Mouse (Mus musculus): ENCODE results near the gene Mnt. TPM values are rescaled to one million over a fixed set of nuclear protein-coding genes. Genes with fewer than 3 reads are reported as not detected.

Mnt gene
- polyA plus RNA-seq, 1 experiment, result 39.9 TPM

- 92% methylated on average over 6 of the region's 6 CpGs for WGBS
These were observed 5.0 kb downstream of the Mnt start for GRCm38 (mm10) chr11:74835593-74836224.

GRCm38 (mm10) chr11:74836225-74837055, 5.7 kb downstream of the Mnt start:
- H3K4me3 ChIP-seq (ENCODE audit: control insufficient read depth, insufficient read depth, low read length), result no peak overlapping the region
- TF ChIP-seq POLR2A (IDR thresholded peaks at IDR 0.05; ENCODE audit: control insufficient read depth, extremely low read depth, insufficient read depth, low read length, poor library complexity) (no peak), CTCF (IDR thresholded peaks at IDR 0.05; ENCODE audit: borderline replicate concordance, control insufficient read depth, extremely low read depth, insufficient read depth, low read length, poor library complexity) (no peak)
- H3K27ac ChIP-seq (ENCODE audit: control insufficient read depth, insufficient read depth, low read length), result no peak overlapping the region
- no peaks in the 10 kb centered on the region for H3K36me3 ChIP-seq (ENCODE audit: control insufficient read depth, insufficient read depth, low read length)
- H3K4me1 ChIP-seq (replicated peaks; ENCODE audit: control insufficient read depth, insufficient read depth, low read length), result peaks cover 43% of the 10 kb centered on the region
- WGBS, result 96% methylated on average over 22 of the region's 22 CpGs
- H3K27me3 ChIP-seq (ENCODE audit: control insufficient read depth, insufficient read depth, low read length), result no peaks in the 10 kb centered on the region
- no peak for DNase-seq

More at GRCm38 (mm10) chr11:74835593-74836224, 5.0 kb downstream of the Mnt start:
- Histone ChIP-seq H3K4me3 (ENCODE audit: control insufficient read depth, insufficient read depth, low read length) (no peak overlapping the region), H3K4me1 (replicated peaks; ENCODE audit: control insufficient read depth, insufficient read depth, low read length) (peaks cover 42% of the 10 kb centered on the region), H3K27ac (ENCODE audit: control insufficient read depth, insufficient read depth, low read length) (no peak overlapping the region), H3K27me3 (ENCODE audit: control insufficient read depth, insufficient read depth, low read length) (no peaks in the 10 kb centered on the region), H3K36me3 (ENCODE audit: control insufficient read depth, insufficient read depth, low read length) (no peaks in the 10 kb centered on the region)
- no peak for DNase-seq
- no peak for TF ChIP-seq CTCF (IDR thresholded peaks at IDR 0.05; ENCODE audit: borderline replicate concordance, control insufficient read depth, extremely low read depth, insufficient read depth, low read length, poor library complexity)
- no peak for TF ChIP-seq POLR2A (IDR thresholded peaks at IDR 0.05; ENCODE audit: control insufficient read depth, extremely low read depth, insufficient read depth, low read length, poor library complexity)

GRCm38 (mm10) chr11:74837056-74837693, 6.5 kb downstream of the Mnt start:
- no peak; the same call in 1 of the 2 replicates for TF ChIP-seq POLR2A (IDR thresholded peaks at IDR 0.05; ENCODE audit: control insufficient read depth, extremely low read depth, insufficient read depth, low read length, poor library complexity)
- no peak for TF ChIP-seq CTCF (IDR thresholded peaks at IDR 0.05; ENCODE audit: borderline replicate concordance, control insufficient read depth, extremely low read depth, insufficient read depth, low read length, poor library complexity)
- DNase-seq, result no peak
- 39% methylated on average over 16 of the region's 16 CpGs for WGBS
- peak overlapping the region; percentile 21 for H3K4me3 ChIP-seq (ENCODE audit: control insufficient read depth, insufficient read depth, low read length)
- no peaks in the 10 kb centered on the region for H3K36me3 ChIP-seq (ENCODE audit: control insufficient read depth, insufficient read depth, low read length)
- peaks cover 46% of the 10 kb centered on the region for H3K4me1 ChIP-seq (replicated peaks; ENCODE audit: control insufficient read depth, insufficient read depth, low read length)
- peak overlapping the region; percentile 26; the same call in 1 of the 2 replicates for H3K27ac ChIP-seq (ENCODE audit: control insufficient read depth, insufficient read depth, low read length)
- no peaks in the 10 kb centered on the region for H3K27me3 ChIP-seq (ENCODE audit: control insufficient read depth, insufficient read depth, low read length)

- WGBS, result 1% methylated on average over 53 of the region's 54 CpGs
- TF ChIP-seq POLR2A (IDR thresholded peaks at IDR 0.05; ENCODE audit: control insufficient read depth, extremely low read depth, insufficient read depth, low read length, poor library complexity) (peak; percentile 43; the same call in 1 of the 2 replicates), CTCF (IDR thresholded peaks at IDR 0.05; ENCODE audit: borderline replicate concordance, control insufficient read depth, extremely low read depth, insufficient read depth, low read length, poor library complexity) (0 out of 2 replicates have a peak, but pooled peaks have one; percentile 60)
- Histone ChIP-seq H3K4me3 (ENCODE audit: control insufficient read depth, insufficient read depth, low read length) (peak overlapping the region; percentile 61), H3K4me1 (replicated peaks; ENCODE audit: control insufficient read depth, insufficient read depth, low read length) (peaks cover 44% of the 10 kb centered on the region), H3K36me3 (ENCODE audit: control insufficient read depth, insufficient read depth, low read length) (no peaks in the 10 kb centered on the region), H3K27ac (ENCODE audit: control insufficient read depth, insufficient read depth, low read length) (peak overlapping the region; percentile 85), H3K27me3 (ENCODE audit: control insufficient read depth, insufficient read depth, low read length) (no peaks in the 10 kb centered on the region)
- DNase-seq, result peak; percentile 98
These were observed 7.1 kb downstream of the Mnt start for GRCm38 (mm10) chr11:74837694-74838431.

GRCm38 (mm10) chr11:74838441-74838840, 7.7 kb downstream of the Mnt start:
- peak; percentile 95 for DNase-seq
- peaks cover 43% of the 10 kb centered on the region for H3K4me1 ChIP-seq (replicated peaks; ENCODE audit: control insufficient read depth, insufficient read depth, low read length)

More at GRCm38 (mm10) chr11:74838441-74838840, 7.7 kb downstream of the Mnt start:
- H3K36me3 ChIP-seq (ENCODE audit: control insufficient read depth, insufficient read depth, low read length), result no peaks in the 10 kb centered on the region
- peak overlapping the region; percentile 61 for H3K4me3 ChIP-seq (ENCODE audit: control insufficient read depth, insufficient read depth, low read length)
- H3K27ac ChIP-seq (ENCODE audit: control insufficient read depth, insufficient read depth, low read length), result peak overlapping the region; percentile 85; the same call in 1 of the 2 replicates
- WGBS, result under 1% methylated on average over 35 of the region's 35 CpGs
- no peaks in the 10 kb centered on the region for H3K27me3 ChIP-seq (ENCODE audit: control insufficient read depth, insufficient read depth, low read length)
- TF ChIP-seq CTCF (IDR thresholded peaks at IDR 0.05; ENCODE audit: borderline replicate concordance, control insufficient read depth, extremely low read depth, insufficient read depth, low read length, poor library complexity) (peak; percentile 71; the same call in 1 of the 2 replicates), POLR2A (IDR thresholded peaks at IDR 0.05; ENCODE audit: control insufficient read depth, extremely low read depth, insufficient read depth, low read length, poor library complexity) (peak; percentile 46)
